Mouse (Mus musculus) heart, embryonic 11.5 days (tissue): ENCODE results near the gene Emx1. TPM values are rescaled to one million over a fixed set of nuclear protein-coding genes. Genes with fewer than 3 reads are reported as not detected.

ENCODE experiments used
- ATAC-seq: fragments of 200-750 bp; cut with Nextera tagmentation; replicated peaks from 2 replicates; pipeline ENCODE4 v1.8.0; 2017; ENCODE audit warnings: moderate library complexity; ENCODE audit not compliant: insufficient number of reproducible peaks, low FRiP score, low TSS enrichment
- H3K27ac ChIP-seq: fragments of 300-500 bp; sonication (generic); 2 replicates; pipeline ENCODE4 v1.5.1; 2014; ENCODE audit warnings: mild to moderate bottlenecking, low read depth, low read length
- H3K27me3 ChIP-seq: fragments of 300-500 bp; sonication (generic); 2 replicates; pipeline ENCODE4 v1.6.1; 2014; ENCODE audit warnings: mild to moderate bottlenecking, low read length, mixed read lengths; ENCODE audit not compliant: control insufficient read depth, insufficient read depth
- H3K36me3 ChIP-seq: fragments of 300-500 bp; sonication (generic); 2 replicates; pipeline ENCODE4 v1.6.1; 2014; ENCODE audit warnings: mild to moderate bottlenecking, low read length, moderate library complexity, mixed read lengths; ENCODE audit not compliant: control insufficient read depth, insufficient read depth
- H3K4me1 ChIP-seq: fragments of 300-500 bp; sonication (generic); 2 replicates; pipeline ENCODE4 v1.6.1; 2014; ENCODE audit warnings: low read length; ENCODE audit not compliant: control insufficient read depth, insufficient read depth
- H3K4me2 ChIP-seq: fragments of 300-500 bp; sonication (generic); 2 replicates; pipeline ENCODE4 v1.6.1; 2014; ENCODE audit warnings: mild to moderate bottlenecking, moderate library complexity
- H3K4me3 ChIP-seq: fragments of 300-500 bp; sonication (generic); 2 replicates; pipeline ENCODE4 v1.5.1; 2014; ENCODE audit warnings: low read depth, low read length
- H3K9ac ChIP-seq: fragments of 300-500 bp; sonication (generic); 2 replicates; pipeline ENCODE4 v1.6.1; 2014; ENCODE audit warnings: mild to moderate bottlenecking, low read depth, low read length, moderate library complexity
- H3K9me3 ChIP-seq: fragments of 300-500 bp; sonication (generic); replicated peaks from 2 replicates; pipeline ENCODE4 v1.6.1; 2016; ENCODE audit warnings: low read length; ENCODE audit not compliant: control insufficient read depth
- WGBS: fragments of 180-500 bp; shearing (Covaris S2); extraction: QIAGEN DNeasy Blood & Tissue Kit; methylation state at CpG from one replicate; pipeline ENCODE4 v1.1.7; 2014; ENCODE audit not compliant: insufficient replicate concordance; 5-methylcytosine and 5-hydroxymethylcytosine counted together
- polyA plus RNA-seq: library from polyadenylated mRNA; unstranded; fragments of >200 nt; fragmentation: Nextera tagmentation; extraction: Ambion mirVana; gene quantifications from 2 replicates; pipeline ENCODE4 v1.2.1, GENCODE M21; 2014

Gene Emx1
- polyA plus RNA-seq, 1 experiment from 2014 or later = not detected

- H3K4me3 ChIP-seq = no peak overlapping the region
- H3K9me3 ChIP-seq = no peaks in the 10 kb centered on the region
- ATAC-seq = no peak
- H3K36me3 ChIP-seq = no peaks in the 10 kb centered on the region
- H3K9ac ChIP-seq = no peak overlapping the region
- H3K27me3 ChIP-seq = no peaks in the 10 kb centered on the region
- H3K4me2 ChIP-seq = no peak overlapping the region
- peaks cover 14% of the 10 kb centered on the region for H3K4me1 ChIP-seq
- 80% methylated on average over 9 of the region's 9 CpGs for WGBS
- no peak overlapping the region for H3K27ac ChIP-seq
These were observed 62.6 kb downstream of the Emx1 start for GRCm38 (mm10) chr6:85249821-85250220.

GRCm38 (mm10) chr6:85250811-85251241, 63.6 kb downstream of the Emx1 start:
- ATAC-seq = no peak
- no peak overlapping the region for H3K4me3 ChIP-seq
- H3K9ac ChIP-seq = no peak overlapping the region
- H3K36me3 ChIP-seq = no peaks in the 10 kb centered on the region
- peaks cover 14% of the 10 kb centered on the region for H3K4me1 ChIP-seq
- H3K27me3 ChIP-seq = no peaks in the 10 kb centered on the region
- no peak overlapping the region for H3K27ac ChIP-seq
- no peak overlapping the region for H3K4me2 ChIP-seq
- no peaks in the 10 kb centered on the region for H3K9me3 ChIP-seq
- 26% methylated on average over 6 of the region's 6 CpGs for WGBS

GRCm38 (mm10) chr6:85252251-85253058, 65.2 kb downstream of the Emx1 start:
- no peak for ATAC-seq
- no peaks in the 10 kb centered on the region for H3K27me3 ChIP-seq
- WGBS = 87% methylated on average over 17 of the region's 17 CpGs
- no peak overlapping the region for H3K4me3 ChIP-seq
- H3K4me2 ChIP-seq = no peak overlapping the region
- no peaks in the 10 kb centered on the region for H3K36me3 ChIP-seq
- no peaks in the 10 kb centered on the region for H3K9me3 ChIP-seq
- peaks cover 14% of the 10 kb centered on the region for H3K4me1 ChIP-seq
- H3K9ac ChIP-seq = no peak overlapping the region
- no peak overlapping the region for H3K27ac ChIP-seq

- Histone ChIP-seq H3K36me3 (no peaks in the 10 kb centered on the region), H3K9ac (no peak overlapping the region), H3K9me3 (no peaks in the 10 kb centered on the region), H3K4me2 (no peak overlapping the region), H3K4me1 (peaks cover 14% of the 10 kb centered on the region), H3K27ac (no peak overlapping the region), H3K27me3 (no peaks in the 10 kb centered on the region), H3K4me3 (no peak overlapping the region)
- ATAC-seq = no peak
- whole genome bisulfite sequencing = 65% methylated on average over 3 of the region's 3 CpGs
These were observed 66.0 kb downstream of the Emx1 start for GRCm38 (mm10) chr6:85253275-85253674.

Other genes starting within 250 kb of the Emx1 start
- 22.7 and 24.2 TPM in 2 replicates for gene Exoc6b, start 117.9 kb upstream of the Emx1 start, polyA plus RNA-seq
- 59.8 and 82.7 TPM in 2 replicates for gene Spr, start 49.7 kb upstream of the Emx1 start, polyA plus RNA-seq
- 3.6 and 5.6 TPM in 2 replicates for gene Sfxn5, start 146.0 kb downstream of the Emx1 start, polyA plus RNA-seq
- gene Rab11fip5, start 187.2 kb downstream of the Emx1 start, polyA plus RNA-seq = 16.1 and 17.5 TPM in 2 replicates
- gene Noto, start 236.4 kb downstream of the Emx1 start, polyA plus RNA-seq = not detected in 2 replicates
- 38.8 and 42.5 TPM in 2 replicates for gene Smyd5, start 244.6 kb downstream of the Emx1 start, polyA plus RNA-seq